Mouse (Mus musculus) CH12F3 (cell line): Measurements from ENCODE around the gene Grid2.

ENCODE experiments used
- in situ Hi-C: fragments of 300-500 bp; cut with MboI; formaldehyde crosslinking; loops from 2 replicates; pipeline ENCODE4 v1.14.3; 2020; ENCODE audit warnings: low sequenced_read_pairs

Gene Grid2

DNA sequence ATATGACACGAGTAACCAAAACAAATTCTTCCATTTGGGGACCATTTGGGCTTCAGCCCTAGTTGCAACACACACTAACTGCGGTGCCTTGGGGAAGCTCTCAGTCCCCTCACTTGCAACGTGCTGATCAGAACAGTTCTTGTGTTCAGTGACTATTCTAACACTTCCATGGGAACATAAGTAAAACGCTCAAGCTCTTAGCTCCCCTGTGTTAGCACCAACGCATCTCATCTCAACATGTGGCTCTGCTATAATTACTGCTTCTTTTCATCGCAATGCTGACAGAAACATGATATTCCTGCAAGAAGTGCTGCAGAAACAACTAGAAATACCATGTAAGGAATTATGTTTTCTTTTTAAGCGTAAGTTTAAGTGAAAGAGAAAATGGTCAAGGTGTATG lies 1340.6 kb downstream of the Grid2 start:
- in situ Hi-C loops = no loop called here

DNA sequence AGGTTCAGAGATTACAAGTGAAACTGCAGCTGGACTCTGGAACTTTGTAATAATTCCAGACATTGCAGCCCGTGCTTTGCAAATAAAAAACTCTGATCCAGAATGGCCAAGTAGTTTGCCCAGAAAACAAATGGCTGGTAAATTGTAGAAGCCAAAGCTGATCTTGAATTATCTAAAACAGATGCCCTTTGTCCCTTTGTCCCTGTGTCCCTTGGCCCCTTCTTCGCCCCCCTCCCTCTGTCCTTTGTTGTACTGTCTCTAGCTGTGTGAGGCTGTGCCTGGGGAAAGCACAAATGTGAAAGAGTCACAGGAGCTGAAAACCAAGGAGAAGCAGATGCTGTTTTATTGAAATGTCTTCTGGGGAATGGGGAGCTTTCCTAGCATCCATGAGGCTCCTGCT lies 1341.2 kb downstream of the Grid2 start:
- in situ Hi-C loops = no loop called here

DNA sequence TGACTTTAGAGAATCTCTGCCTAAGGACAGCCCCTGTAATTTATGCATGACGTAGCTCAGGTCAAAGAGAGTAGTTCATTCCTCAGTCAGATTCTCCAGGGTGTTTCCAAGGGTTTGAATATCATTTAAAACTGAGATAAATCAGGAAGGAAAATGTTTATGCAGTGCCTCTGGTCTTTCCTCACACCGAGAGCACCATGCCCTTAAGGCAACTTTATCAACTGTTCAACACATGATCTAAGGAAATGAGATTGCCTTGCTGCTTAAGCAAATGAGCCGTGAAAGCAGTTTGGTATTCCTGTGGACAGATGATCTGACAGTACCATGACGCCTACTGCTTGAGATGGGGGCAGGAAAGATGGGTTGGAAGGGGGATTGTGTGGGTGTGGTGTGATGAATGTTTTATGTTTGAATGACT lies 1342.5 kb downstream of the Grid2 start:
- in situ Hi-C loops = no loop called here

DNA sequence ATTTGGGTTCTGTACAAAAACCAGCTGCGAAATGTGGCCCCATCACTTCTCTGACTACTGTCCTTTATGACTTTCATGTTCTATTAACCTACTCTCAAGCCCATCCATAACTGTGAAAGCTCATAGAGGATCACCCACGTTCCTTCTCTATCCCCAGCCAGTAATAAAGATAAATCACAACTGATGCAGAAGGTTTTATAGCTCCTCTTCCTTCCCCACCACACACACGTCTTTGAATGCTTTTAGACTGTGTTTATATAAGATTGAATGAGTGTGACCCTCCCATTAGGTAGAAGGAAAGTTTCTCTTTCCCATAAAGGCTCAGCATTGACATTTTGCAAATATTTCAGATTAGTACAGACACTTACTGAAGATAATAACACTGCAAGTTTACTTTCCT lies 1350.1 kb downstream of the Grid2 start:
- in situ Hi-C loops = no loop called here

DNA sequence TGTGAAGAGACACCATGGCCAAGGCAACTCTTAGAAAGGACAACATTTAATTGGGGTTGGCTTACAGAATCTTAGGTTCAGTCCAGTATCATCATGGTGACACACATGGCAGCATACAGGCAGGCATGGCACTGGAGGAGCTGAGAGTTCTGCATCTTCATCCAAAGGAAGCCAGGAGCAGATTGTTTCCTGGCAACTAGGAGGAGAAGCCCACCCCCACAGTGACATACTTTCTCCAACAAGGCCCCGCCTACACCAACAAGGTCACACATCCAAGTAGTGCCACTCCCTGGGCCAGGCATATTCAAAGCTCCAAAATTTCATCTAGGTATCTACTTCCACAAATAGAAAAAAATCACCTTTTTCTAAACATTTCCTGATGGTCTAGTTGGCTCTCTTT lies 1351.4 kb downstream of the Grid2 start:
- in situ Hi-C loops = no loop called here

DNA sequence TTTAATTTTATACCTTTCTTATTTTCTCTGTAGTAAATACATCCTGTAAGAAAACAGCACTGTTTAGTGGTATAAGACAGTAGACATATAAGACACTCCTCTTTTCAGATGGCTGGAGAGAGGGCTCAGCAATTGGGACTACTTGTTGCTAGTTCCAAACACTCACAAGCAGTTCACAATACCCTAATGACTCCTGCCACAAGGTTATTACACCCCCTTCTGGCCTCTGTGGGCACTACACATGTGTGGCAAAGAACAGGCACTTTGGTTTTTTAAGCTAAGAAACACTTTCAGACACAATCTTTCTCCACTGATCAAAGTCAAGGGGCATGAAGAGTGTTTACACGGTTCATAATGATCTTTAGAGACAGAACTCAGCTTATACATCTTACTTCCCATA lies 1352.3 kb downstream of the Grid2 start:
- in situ Hi-C loops = no loop called here

DNA sequence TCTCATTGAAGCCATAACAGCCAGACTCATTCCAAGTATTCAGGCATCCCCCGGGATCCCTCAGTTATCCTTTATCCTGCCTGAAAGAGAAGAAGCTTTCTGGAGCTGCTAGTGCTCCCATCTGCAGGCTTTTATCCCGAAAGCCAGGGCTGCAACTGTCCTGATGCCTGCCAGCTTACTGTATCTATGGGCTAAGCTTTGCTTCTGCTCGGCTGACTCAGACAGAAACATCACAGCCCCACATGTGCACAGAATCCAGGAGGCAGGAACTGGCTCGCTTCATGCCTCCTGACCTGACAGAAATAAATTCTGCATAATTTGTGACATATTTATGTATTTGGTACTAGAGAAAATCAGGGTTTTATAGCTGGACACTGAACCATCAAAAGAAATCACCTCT lies 1361.2 kb downstream of the Grid2 start:
- in situ Hi-C loops = no loop called here

DNA sequence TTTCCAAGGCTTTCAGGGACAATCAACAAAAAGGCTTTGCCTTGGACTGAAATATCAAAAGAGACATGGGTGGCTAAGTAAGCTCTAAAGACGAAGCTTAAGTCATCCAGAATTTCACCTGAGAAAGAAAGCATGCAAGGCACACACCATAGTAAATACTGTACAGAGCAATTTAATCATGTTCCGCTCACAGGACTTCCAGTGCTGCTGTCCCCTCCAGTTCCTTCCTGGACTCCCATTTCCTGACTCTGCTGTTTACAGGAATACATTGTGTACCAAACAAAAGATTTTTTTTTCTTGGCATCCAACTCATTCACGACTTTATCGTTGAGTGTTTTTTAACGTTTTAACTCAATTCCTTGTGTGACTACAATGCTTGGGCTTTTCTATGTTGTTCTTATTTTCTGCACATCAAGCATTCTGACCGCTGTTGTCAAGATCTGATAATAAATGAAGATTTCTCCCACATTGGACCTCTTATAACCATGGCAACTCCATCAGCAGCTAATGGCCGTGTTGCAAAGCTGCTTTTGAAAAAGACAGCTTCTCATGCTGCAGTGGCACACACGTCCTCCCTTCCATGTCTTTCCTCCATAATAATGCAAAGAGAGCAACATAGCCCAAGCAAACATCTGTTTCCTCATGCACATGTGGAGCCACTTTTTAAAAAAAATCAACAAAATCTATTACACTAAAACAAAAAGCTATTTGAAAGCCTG lies 1361.9 kb downstream of the Grid2 start:
- in situ Hi-C loops = no loop called here

DNA sequence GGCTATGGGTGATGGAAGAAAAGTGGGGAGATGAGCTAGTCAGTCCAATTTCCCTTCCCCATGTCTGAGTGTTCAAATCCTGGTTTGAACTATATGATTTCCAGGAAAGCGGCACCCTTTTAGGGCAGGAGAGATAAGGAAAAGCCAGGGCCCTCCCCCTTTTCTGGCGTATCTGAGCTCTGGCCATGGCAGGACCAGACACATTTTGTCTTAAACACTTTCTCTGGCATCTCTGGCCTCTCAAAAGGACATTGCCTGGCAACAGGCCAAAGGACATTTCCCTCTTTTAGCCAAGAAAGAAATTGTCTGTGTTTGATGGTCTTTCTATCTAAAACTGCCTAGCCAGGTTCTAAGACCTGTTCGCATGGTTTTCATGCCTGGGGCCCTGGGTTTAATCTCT lies 1367.7 kb downstream of the Grid2 start:
- in situ Hi-C loops = no loop called here

DNA sequence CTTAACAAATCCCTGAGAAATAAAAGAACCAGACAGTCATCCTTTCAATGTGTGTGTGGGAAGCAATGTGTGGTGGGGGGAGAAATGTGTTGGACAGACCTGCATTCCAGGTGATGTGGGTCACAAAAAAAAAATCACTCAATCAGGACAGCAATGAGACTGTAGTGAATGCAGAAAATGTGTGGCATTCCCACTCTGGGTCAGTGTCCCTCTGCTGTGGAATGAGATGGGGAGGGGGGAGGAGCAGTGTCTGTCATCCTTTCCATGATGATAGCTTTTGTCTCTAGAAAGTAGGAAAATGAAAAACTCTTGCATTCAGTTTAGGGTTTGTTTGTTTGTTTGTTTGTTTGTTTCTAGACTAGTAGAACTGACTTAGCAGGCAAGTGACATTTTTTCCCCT lies 1392.0 kb downstream of the Grid2 start:
- in situ Hi-C loops = no loop called here

DNA sequence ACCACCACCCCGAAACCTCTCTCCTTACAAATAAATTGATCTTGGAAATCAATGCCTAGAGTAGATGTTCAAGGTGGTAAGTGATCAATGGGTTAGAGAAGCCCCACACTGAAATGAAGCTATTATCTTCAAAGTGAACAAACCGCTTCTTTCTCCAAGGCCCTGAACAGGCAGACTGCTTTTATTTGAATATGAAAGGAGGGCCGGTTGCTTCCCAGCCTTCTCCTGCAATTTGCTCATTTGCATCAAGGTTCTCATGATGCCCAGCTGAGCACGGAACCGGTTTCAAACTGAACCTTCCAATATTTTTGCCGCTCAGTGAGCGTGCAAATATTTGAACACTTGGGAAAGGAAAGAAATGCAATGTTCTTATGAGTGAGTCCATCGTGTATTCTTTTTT lies 1392.5 kb downstream of the Grid2 start:
- in situ Hi-C loops = no loop called here

DNA sequence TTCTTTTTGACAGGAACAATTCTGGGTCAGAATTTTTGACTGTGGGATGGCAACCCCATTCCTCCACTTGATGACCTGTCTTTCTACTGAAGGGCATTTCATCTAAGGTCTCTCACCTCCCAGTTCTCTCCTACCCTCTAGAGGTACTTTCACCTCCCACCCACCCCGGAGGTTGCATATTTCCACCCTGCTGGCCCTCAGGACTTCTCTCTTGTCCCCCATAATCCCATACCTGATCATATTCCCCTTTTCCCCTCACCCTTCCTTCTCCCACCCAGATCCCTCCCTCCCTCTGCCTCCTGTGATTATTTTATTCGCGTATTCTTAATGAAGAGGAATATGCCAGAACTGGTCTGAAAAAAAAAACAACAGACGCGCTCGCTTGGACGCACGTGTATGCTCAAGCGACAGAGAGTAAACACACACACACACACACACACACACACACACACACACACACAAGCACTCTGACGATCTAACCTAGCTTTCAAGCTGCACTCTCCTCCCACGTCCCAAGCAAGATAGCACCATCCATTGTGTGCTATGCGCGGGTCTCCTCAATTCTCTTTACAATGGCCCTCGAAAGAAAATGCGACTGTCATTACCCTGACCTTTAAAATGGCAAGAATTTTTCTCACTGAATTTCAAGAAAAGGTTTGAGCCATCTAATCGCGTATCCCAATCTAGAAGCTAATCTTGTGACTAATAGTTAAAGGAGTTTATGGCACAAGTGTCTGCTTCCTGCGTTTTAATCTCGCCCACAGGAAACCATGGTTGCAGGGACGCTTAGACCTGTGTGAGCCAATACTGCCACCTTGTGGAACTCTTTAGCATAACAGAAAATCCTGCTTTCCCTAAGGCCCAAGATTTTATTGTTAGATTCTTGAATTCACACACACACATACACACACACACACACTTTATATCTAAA lies 1393.9 kb downstream of the Grid2 start:
- in situ Hi-C loops = no loop called here

DNA sequence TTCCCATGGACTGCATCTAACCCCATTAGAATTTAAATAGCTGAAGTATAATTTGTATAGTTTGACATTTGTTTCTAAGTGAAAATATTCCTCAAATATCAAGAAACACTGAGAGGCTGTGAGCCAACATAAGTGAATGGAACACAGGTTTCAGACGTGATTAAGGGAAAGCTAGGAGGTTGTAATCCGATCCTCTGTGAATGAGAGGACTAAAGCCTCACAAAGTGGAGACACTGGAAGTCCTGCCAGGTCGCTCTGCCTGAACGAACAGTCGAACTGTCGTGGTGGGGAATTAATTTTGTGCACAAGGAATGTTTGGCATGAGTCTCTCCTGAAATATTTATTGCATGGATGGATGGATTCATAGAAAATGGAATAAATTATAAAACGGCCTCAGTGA lies 1395.1 kb downstream of the Grid2 start:
- in situ Hi-C loops = no loop called here

DNA sequence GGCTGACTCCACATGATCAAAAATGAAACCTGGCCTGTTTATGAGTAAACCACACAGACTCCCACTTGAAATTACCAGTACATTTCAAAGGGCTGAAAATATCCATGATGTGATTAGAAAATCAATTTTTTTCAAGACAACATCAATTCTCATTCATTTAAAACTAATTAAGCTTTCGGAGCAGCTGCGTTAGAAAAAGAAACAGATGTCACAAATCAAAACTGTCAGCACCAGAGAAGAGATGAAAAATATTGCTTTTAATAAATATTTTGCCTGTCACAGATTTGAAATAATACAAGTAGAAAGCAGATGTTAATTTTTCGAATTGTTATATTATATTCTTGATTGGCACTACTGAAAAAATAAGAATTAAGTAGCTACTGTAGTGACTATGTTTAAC lies 1415.3 kb downstream of the Grid2 start:
- in situ Hi-C loops = no loop called here

DNA sequence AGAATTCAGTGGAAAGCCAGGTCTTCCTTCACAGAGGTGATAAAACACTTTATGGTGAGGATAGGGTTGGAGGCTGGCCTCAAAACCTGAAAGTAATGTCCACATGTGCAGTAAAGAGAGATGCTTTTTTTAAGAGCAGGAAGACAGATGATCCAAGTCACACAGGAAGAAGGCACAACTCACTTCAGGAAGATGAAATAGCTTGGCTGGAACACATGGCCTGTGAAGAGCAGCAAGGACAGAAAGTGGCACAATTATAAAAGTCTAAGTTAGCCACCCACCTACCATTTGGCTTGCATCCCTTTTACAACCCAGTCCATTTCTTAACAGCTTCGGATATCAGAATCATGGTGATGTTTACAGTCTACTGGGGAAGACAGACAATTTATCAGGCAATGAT lies 1423.1 kb downstream of the Grid2 start:
- in situ Hi-C loops = no loop called here

DNA sequence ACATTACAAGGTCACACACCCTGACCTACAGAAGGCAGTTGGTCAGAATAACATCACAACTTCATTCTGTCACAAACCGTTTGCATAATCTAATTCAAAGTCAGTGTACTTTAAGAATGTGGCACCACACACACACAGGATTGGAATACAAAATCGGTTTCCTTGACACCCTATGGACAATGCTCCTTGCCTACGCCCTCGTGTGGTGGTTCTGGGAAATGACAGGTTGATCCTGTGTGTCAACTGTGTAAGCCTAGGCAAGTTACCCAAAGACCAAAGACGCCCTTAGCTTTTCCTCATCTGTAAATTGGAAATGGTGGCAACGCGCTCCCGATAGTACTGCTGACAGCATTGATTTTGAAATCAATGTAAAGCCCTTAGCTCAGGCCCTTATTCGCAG lies 1428.3 kb downstream of the Grid2 start:
- in situ Hi-C loops = no loop called here

DNA sequence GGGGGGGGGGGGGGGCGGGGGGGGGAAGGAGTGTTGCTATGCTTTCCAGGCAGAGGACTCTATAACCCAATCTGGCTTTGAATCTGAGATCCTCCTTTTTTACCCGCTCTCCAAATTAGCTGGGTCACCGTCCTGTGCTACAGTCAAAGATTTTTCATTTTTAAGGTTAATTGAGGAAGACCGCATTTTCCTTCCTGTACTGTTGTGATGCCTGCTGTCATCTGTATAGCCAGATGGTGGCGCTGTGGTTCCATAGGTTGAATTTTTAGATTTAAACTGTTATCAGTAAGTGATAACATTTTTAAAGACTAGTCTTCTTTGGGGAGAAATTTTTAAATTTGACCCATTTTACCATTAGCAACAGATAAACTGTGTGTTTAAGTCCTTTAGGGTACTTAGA lies 1429.3 kb downstream of the Grid2 start:
- in situ Hi-C loops = no loop called here

DNA sequence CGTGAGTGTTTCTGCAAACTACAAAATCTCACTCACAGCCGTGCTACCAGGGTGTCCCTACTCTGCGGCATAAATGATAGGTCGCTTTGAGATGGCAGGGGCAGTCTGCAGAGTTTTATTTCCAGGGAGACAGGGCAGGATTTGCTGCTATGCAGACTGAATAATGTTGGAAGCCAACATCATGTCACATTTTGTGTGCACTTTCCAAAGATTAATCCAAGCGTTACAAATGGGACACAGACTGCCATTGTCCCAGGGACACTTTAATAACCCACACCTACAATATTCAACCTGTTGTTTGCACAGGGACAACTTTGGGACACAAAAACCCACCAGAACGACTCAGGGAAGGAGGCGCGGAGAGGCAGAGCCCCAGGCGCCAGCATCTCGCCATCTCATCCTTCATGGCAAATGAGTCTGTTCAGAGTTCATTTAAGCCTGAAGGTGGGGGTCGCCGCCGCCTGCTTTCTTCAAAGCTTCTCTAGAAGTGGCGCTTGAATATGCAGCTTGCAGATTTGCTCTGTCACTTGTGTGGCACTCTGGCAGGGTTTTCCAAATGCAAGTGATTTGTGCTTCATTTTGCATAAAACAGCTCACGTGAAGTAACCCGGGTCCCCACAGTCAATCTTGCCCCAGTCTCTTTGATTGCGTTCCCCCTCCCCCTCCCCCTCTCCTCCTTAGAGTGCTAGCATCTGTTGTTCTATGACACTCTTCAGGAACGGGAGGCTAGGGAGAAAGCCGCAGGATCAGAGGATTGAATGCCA lies 1432.7 kb downstream of the Grid2 start:
- in situ Hi-C loops = no loop called here

DNA sequence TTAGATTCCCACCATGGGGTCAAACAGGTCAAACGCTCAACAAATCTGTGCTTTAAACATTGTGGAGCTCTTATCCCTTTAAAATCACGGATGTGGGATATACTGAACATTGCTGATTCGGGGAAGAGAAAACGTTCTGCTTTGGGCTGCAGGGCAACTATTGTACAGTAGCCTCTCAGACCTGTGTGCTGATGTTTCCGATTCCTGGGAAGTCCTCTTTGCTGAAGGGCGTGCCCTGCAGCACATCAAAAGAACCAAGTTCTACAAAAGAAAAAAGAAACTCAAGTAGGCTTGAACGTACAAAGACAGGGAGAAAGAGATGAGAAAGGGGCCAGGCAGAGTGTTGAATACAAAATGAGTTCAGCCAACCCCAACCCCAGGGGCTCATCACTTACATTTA lies 1439.0 kb downstream of the Grid2 start:
- in situ Hi-C loops = no loop called here

DNA sequence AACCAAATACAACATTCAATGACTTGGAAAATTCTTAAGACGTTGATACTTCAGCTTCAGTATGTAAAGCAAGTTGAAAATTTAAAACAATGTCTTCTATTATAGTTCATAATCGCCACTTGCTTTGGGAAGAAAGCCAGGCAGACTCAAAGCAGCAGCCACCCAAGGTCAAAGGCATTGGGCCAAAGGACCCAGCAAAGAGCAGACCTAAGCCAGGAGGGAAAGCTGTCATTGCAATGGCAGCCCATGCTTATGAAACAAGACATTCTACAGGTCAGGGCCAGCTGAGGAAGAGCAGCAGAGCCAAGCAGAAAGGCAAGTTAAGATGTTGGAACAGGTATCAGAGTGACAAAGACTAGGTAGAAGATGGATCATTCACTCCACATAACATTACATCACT lies 1448.0 kb downstream of the Grid2 start:
- in situ Hi-C loops = no loop called here

DNA sequence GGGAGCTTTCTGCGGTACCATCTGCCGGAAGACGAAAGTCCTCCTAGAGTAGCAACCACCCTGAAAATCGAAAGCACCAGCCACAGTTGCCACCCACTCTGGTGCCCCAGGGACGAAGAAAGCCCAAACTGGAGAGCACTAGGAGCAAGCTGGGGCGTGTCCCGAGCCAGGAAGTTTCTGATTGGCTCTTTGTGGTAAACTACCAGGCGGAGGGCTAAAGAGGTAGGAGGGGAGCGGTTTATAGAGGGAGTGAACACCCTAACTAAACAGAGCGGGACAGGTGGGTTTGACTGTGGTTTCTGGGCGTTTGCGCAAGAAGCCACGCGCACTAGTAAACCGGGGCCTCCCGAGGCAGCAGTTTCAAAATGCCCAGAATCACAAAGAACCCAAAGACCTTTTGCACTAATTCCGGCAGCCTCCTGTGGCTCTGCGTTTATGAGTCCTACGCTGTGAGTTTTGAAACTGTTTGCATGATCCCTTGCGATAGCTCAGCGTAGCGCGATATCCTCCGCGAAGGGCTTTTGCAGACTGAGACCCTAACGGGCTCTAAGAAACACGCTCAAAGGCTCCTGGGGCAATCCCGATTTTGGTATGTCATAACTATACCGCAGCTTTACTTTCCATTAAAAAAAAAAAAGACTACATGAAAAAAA lies 1472.2 kb downstream of the Grid2 start:
- in situ Hi-C loops = no loop called here
